Mouse (Mus musculus) olfactory bulb, adult 2 months (tissue): ENCODE data around the gene Macrod1.

ENCODE experiments used
- CTCF ChIP-seq: fragments of 200-500 bp; IDR thresholded peaks from 2 replicates; pipeline ENCODE4 v1.5.1; 2012; ENCODE audit warnings: low read depth, mild to moderate bottlenecking, low read length, moderate library complexity; ENCODE audit not compliant: insufficient read depth
- POLR2A ChIP-seq: fragments of 200-500 bp; IDR thresholded peaks from 2 replicates; pipeline ENCODE4 v1.6.1; 2012; ENCODE audit warnings: mild to moderate bottlenecking, low read depth, low read length, moderate library complexity; ENCODE audit not compliant: insufficient read depth

- TF ChIP-seq CTCF, result no peak
- TF ChIP-seq POLR2A, result no peak
Measured at GRCm38 (mm10) chr19:7020224-7020641, 36.4 kb upstream of the Macrod1 start.
